Mouse (Mus musculus): ENCODE measurements around the gene Gm42957. TPM values are rescaled to one million over a fixed set of nuclear protein-coding genes. Genes with fewer than 3 reads are reported as not detected.
A peak's percentile ranks its signal among the peaks of the same experiment; 100 is the strongest.

The Gm42957 gene
- polyA plus RNA-seq, 1 experiment from 2014 or later, result not detected

GRCm38 (mm10) chr3:96635906-96636305 lies 632 bp downstream of the Gm42957 start:
- WGBS, result 8% methylated on average over 14 of the region's 15 CpGs
- H3K4me1 ChIP-seq (ENCODE audit: insufficient read depth, low read depth, low read length), result no peaks in the 10 kb centered on the region; the same call in 1 of the 2 replicates
- H3K4me3 ChIP-seq (ENCODE audit: low read depth, low read length), result peak overlapping the region; percentile 84
- no peak for ATAC-seq
- H3K4me2 ChIP-seq (replicated peaks; ENCODE audit: low read depth, low read length), result peak overlapping the region; percentile 81
- no peaks in the 10 kb centered on the region for H3K27me3 ChIP-seq (replicated peaks; ENCODE audit: insufficient read depth, low read length)
- H3K36me3 ChIP-seq (ENCODE audit: insufficient read depth, low read length), result no peaks in the 10 kb centered on the region
- no peaks in the 10 kb centered on the region for H3K9me3 ChIP-seq (ENCODE audit: low read length)
- TF ChIP-seq EP300 (IDR thresholded peaks at IDR 0.05) (no peak), CTCF (IDR thresholded peaks at IDR 0.05) (no peak)
- peak overlapping the region; percentile 92 for H3K9ac ChIP-seq (replicated peaks; ENCODE audit: low read depth)
- H3K27ac ChIP-seq (ENCODE audit: low read length), result peak overlapping the region; percentile 83
- DNase-seq (ENCODE audit: low spot score), result no peak

GRCm38 (mm10) chr3:96636448-96636847 lies 1.2 kb downstream of the Gm42957 start:
- DNase-seq (ENCODE audit: low spot score), result no peak
- ATAC-seq, result no peak
- no peaks in the 10 kb centered on the region for H3K36me3 ChIP-seq (ENCODE audit: insufficient read depth, low read length)
- H3K4me1 ChIP-seq (ENCODE audit: insufficient read depth, low read depth, low read length), result no peaks in the 10 kb centered on the region; the same call in 1 of the 2 replicates
- peak overlapping the region; percentile 81; the same call in 1 of the 2 replicates for H3K4me2 ChIP-seq (replicated peaks; ENCODE audit: low read depth, low read length)
- H3K27me3 ChIP-seq (replicated peaks; ENCODE audit: insufficient read depth, low read length), result no peaks in the 10 kb centered on the region
- 55% methylated on average over 11 of the region's 11 CpGs for WGBS
- peak overlapping the region; percentile 84 for H3K4me3 ChIP-seq (ENCODE audit: low read depth, low read length)
- 0 out of 2 replicates have a peak overlapping the region, but pooled peaks have one; percentile 83 for H3K27ac ChIP-seq (ENCODE audit: low read length)
- H3K9me3 ChIP-seq (ENCODE audit: low read length), result no peaks in the 10 kb centered on the region
- H3K9ac ChIP-seq (replicated peaks; ENCODE audit: low read depth), result peak overlapping the region; percentile 92
- TF ChIP-seq EP300 (IDR thresholded peaks at IDR 0.05), result no peak
- TF ChIP-seq CTCF (IDR thresholded peaks at IDR 0.05), result no peak

GRCm38 (mm10) chr3:96639219-96639618 lies 3.9 kb downstream of the Gm42957 start:
- DNase-seq (ENCODE audit: low spot score) (peak; percentile 58), ATAC-seq (no peak)
- TF ChIP-seq EP300 (IDR thresholded peaks at IDR 0.05) (no peak), CTCF (IDR thresholded peaks at IDR 0.05) (peak; percentile 76)
- H3K9ac ChIP-seq (replicated peaks; ENCODE audit: low read depth), result no peak overlapping the region
- no peak overlapping the region for H3K4me2 ChIP-seq (replicated peaks; ENCODE audit: low read depth, low read length)
- H3K4me3 ChIP-seq (ENCODE audit: low read depth, low read length), result no peak overlapping the region
- H3K9me3 ChIP-seq (ENCODE audit: low read length), result no peaks in the 10 kb centered on the region
- H3K27me3 ChIP-seq (replicated peaks; ENCODE audit: insufficient read depth, low read length), result no peaks in the 10 kb centered on the region
- H3K4me1 ChIP-seq (ENCODE audit: insufficient read depth, low read depth, low read length), result no peaks in the 10 kb centered on the region; the same call in 1 of the 2 replicates
- 85% methylated on average over 1 of the region's 1 CpGs for WGBS
- H3K36me3 ChIP-seq (ENCODE audit: insufficient read depth, low read length), result no peaks in the 10 kb centered on the region
- no peak overlapping the region for H3K27ac ChIP-seq (ENCODE audit: low read length)

- no peak within 1 kb of the TSS for H3K27ac ChIP-seq (ENCODE audit: low read length)
- no peak within 1 kb of the TSS for H3K4me3 ChIP-seq (ENCODE audit: low read depth, low read length)
- peak; percentile 77 for DNase-seq (ENCODE audit: low spot score)
Measured at GRCm38 (mm10) chr3:96645018-96645649, 9.9 kb downstream of the Gm42957 start, which contains the start of gene Itga10. TSS of gene Itga10 (plus strand) at chr3:96645584.

GRCm38 (mm10) chr3:96647365-96647764 lies 12.1 kb downstream of the Gm42957 start:
- H3K4me1 ChIP-seq (ENCODE audit: insufficient read depth, low read depth, low read length), result no peaks in the 10 kb centered on the region
- H3K27me3 ChIP-seq (replicated peaks; ENCODE audit: insufficient read depth, low read length), result no peaks in the 10 kb centered on the region
- no peak for TF ChIP-seq EP300 (IDR thresholded peaks at IDR 0.05)
- no peak for TF ChIP-seq CTCF (IDR thresholded peaks at IDR 0.05)
- H3K9ac ChIP-seq (replicated peaks; ENCODE audit: low read depth), result no peak overlapping the region
- no peaks in the 10 kb centered on the region for H3K36me3 ChIP-seq (ENCODE audit: insufficient read depth, low read length)
- H3K9me3 ChIP-seq (ENCODE audit: low read length), result no peaks in the 10 kb centered on the region
- 90% methylated on average over 3 of the region's 3 CpGs for WGBS
- no peak for ATAC-seq
- no peak overlapping the region for H3K27ac ChIP-seq (ENCODE audit: low read length)
- no peak overlapping the region for H3K4me3 ChIP-seq (ENCODE audit: low read depth, low read length)
- no peak overlapping the region for H3K4me2 ChIP-seq (replicated peaks; ENCODE audit: low read depth, low read length)
- no peak for DNase-seq (ENCODE audit: low spot score)

More at GRCm38 (mm10) chr3:96645018-96645649, 9.9 kb downstream of the Gm42957 start, which contains the start of gene Itga10:
- no peaks in the 10 kb centered on the region for H3K4me1 ChIP-seq (ENCODE audit: insufficient read depth, low read depth, low read length)
- no peak within 1 kb of the TSS for H3K4me2 ChIP-seq (replicated peaks; ENCODE audit: low read depth, low read length)
- no peaks in the 10 kb centered on the region for H3K27me3 ChIP-seq (replicated peaks; ENCODE audit: insufficient read depth, low read length)
- peak; percentile 67 for ATAC-seq
- H3K9ac ChIP-seq (replicated peaks; ENCODE audit: low read depth), result no peak within 1 kb of the TSS
- H3K9me3 ChIP-seq (ENCODE audit: low read length), result no peaks in the 10 kb centered on the region
- no peaks in the 10 kb centered on the region for H3K36me3 ChIP-seq (ENCODE audit: insufficient read depth, low read length)
- 54% methylated on average over 7 of the region's 7 CpGs for WGBS
- TF ChIP-seq EP300 (IDR thresholded peaks at IDR 0.05) (no peak), CTCF (IDR thresholded peaks at IDR 0.05) (peak; percentile 68)

- no peaks in the 10 kb centered on the region for H3K36me3 ChIP-seq (ENCODE audit: insufficient read depth, low read length)
- no peak overlapping the region for H3K9ac ChIP-seq (replicated peaks; ENCODE audit: low read depth)
- no peaks in the 10 kb centered on the region for H3K9me3 ChIP-seq (ENCODE audit: low read length)
- 0 out of 2 replicates have a peak, but pooled peaks cover 4% of the 10 kb centered on the region for H3K4me1 ChIP-seq (ENCODE audit: insufficient read depth, low read depth, low read length)
- no peak overlapping the region for H3K4me3 ChIP-seq (ENCODE audit: low read depth, low read length)
- no peaks in the 10 kb centered on the region for H3K27me3 ChIP-seq (replicated peaks; ENCODE audit: insufficient read depth, low read length)
- TF ChIP-seq CTCF (IDR thresholded peaks at IDR 0.05), result no peak
- TF ChIP-seq EP300 (IDR thresholded peaks at IDR 0.05), result no peak
- no peak for DNase-seq (ENCODE audit: low spot score)
- WGBS, result 82% methylated on average over 2 of the region's 2 CpGs
- no peak for ATAC-seq
- H3K4me2 ChIP-seq (replicated peaks; ENCODE audit: low read depth, low read length), result no peak overlapping the region
- no peak overlapping the region for H3K27ac ChIP-seq (ENCODE audit: low read length)
Measured at GRCm38 (mm10) chr3:96660901-96661300, 25.6 kb downstream of the Gm42957 start.
